Mouse (Mus musculus) liver, embryonic 16.5 days (tissue): ENCODE results near the gene Clcf1. TPM values are rescaled to one million over a fixed set of nuclear protein-coding genes. Genes with fewer than 3 reads are reported as not detected.
A peak's percentile ranks its signal among the peaks of the same experiment; 100 is the strongest.

Experiments used
- ATAC-seq: fragments of 200-750 bp; cut with Nextera tagmentation; 2 replicates; pipeline ENCODE4 v1.8.0; 2017; ENCODE audit warnings: low read depth, mild to moderate bottlenecking, moderate number of reproducible peaks, moderate library complexity
- H3K27ac ChIP-seq: fragments of 300-500 bp; sonication (generic); 2 replicates; pipeline ENCODE4 v1.5.1; 2014; ENCODE audit warnings: mild to moderate bottlenecking, low read length
- H3K27me3 ChIP-seq: fragments of 300-500 bp; sonication (generic); 2 replicates; pipeline ENCODE4 v1.6.1; 2014; ENCODE audit warnings: low read depth, low read length, mixed read lengths; ENCODE audit not compliant: control insufficient read depth, insufficient read depth
- H3K36me3 ChIP-seq: fragments of 300-500 bp; sonication (generic); 2 replicates; pipeline ENCODE4 v1.6.1; 2014; ENCODE audit warnings: mild to moderate bottlenecking; ENCODE audit not compliant: control insufficient read depth, insufficient read depth
- H3K4me1 ChIP-seq: fragments of 300-500 bp; sonication (generic); 2 replicates; pipeline ENCODE4 v1.6.1; 2014; ENCODE audit warnings: low read depth, low read length, mixed read lengths; ENCODE audit not compliant: control insufficient read depth
- H3K4me2 ChIP-seq: fragments of 300-500 bp; sonication (generic); 2 replicates; pipeline ENCODE4 v1.6.1; 2014; ENCODE audit warnings: low read depth, low read length, mixed read lengths
- H3K4me3 ChIP-seq: fragments of 300-500 bp; sonication (generic); 2 replicates; pipeline ENCODE4 v1.5.1; 2014; ENCODE audit warnings: low read depth, mild to moderate bottlenecking, low read length
- H3K9ac ChIP-seq: fragments of 300-500 bp; sonication (generic); 2 replicates; pipeline ENCODE4 v1.6.1; 2014; ENCODE audit warnings: low read depth, low read length
- H3K9me3 ChIP-seq: fragments of 300-500 bp; sonication (generic); replicated peaks from 2 replicates; pipeline ENCODE4 v1.6.1; 2016; ENCODE audit warnings: low read length; ENCODE audit not compliant: control insufficient read depth
- WGBS: fragments of 180-500 bp; shearing (Covaris S2); extraction: QIAGEN DNeasy Blood & Tissue Kit; methylation state at CpG from one replicate; pipeline ENCODE4 v1.1.7; 2014; ENCODE audit not compliant: insufficient replicate concordance; 5-methylcytosine and 5-hydroxymethylcytosine counted together
- polyA plus RNA-seq: library from polyadenylated mRNA; unstranded; fragments of >200 nt; fragmentation: Nextera tagmentation; extraction: Ambion mirVana; gene quantifications from 2 replicates; pipeline ENCODE4 v1.2.1, GENCODE M21; 2015

Clcf1 gene
- polyA plus RNA-seq, 1 experiment from 2014 or later: 0.61 TPM

GRCm38 (mm10) chr19:4230415-4230814 is 16.4 kb downstream of the Clcf1 start:
- ATAC-seq: no peak
- no peaks in the 10 kb centered on the region; the same call in none of the 2 replicates for H3K27me3 ChIP-seq
- peaks cover 21% of the 10 kb centered on the region for H3K4me1 ChIP-seq
- no peak overlapping the region for H3K4me3 ChIP-seq
- no peaks in the 10 kb centered on the region for H3K36me3 ChIP-seq
- WGBS: 65% methylated on average over 8 of the region's 8 CpGs
- H3K9ac ChIP-seq: no peak overlapping the region
- H3K27ac ChIP-seq: 0 out of 2 replicates have a peak overlapping the region, but pooled peaks have one; percentile 29
- no peaks in the 10 kb centered on the region for H3K9me3 ChIP-seq
- H3K4me2 ChIP-seq: no peak overlapping the region; the same call in 1 of the 2 replicates

GRCm38 (mm10) chr19:4231253-4232185 is 17.5 kb downstream of the Clcf1 start, which contains the start of gene Pold4:
Gene Pold4, plus strand, starts transcription at chr19:4231899.
- WGBS: 11% methylated on average over 26 of the region's 26 CpGs
- peak within 1 kb of the TSS; percentile 82 for H3K4me2 ChIP-seq
- ATAC-seq: peak; percentile 89
- H3K36me3 ChIP-seq: no peaks in the 10 kb centered on the region
- peaks cover 21% of the 10 kb centered on the region for H3K4me1 ChIP-seq
- peak within 1 kb of the TSS; percentile 75 for H3K9ac ChIP-seq
- peak within 1 kb of the TSS; percentile 83 for H3K27ac ChIP-seq
- H3K27me3 ChIP-seq: no peaks in the 10 kb centered on the region; the same call in none of the 2 replicates
- H3K4me3 ChIP-seq: peak within 1 kb of the TSS; percentile 72
- H3K9me3 ChIP-seq: no peaks in the 10 kb centered on the region

GRCm38 (mm10) chr19:4232186-4232572 is 18.1 kb downstream of the Clcf1 start:
- H3K27me3 ChIP-seq: no peaks in the 10 kb centered on the region; the same call in none of the 2 replicates
- H3K9me3 ChIP-seq: no peaks in the 10 kb centered on the region
- peak overlapping the region; percentile 78 for H3K27ac ChIP-seq
- H3K4me1 ChIP-seq: peaks cover 21% of the 10 kb centered on the region
- peak overlapping the region; percentile 72 for H3K4me3 ChIP-seq
- peak overlapping the region; percentile 82 for H3K4me2 ChIP-seq
- peak overlapping the region; percentile 75 for H3K9ac ChIP-seq
- no peaks in the 10 kb centered on the region for H3K36me3 ChIP-seq
- WGBS: 0% methylated on average over 2 of the region's 2 CpGs
- peak; percentile 18 for ATAC-seq

GRCm38 (mm10) chr19:4232651-4233050 is 18.6 kb downstream of the Clcf1 start:
- no peaks in the 10 kb centered on the region for H3K9me3 ChIP-seq
- H3K27ac ChIP-seq: peak overlapping the region; percentile 15; the same call in 1 of the 2 replicates
- ATAC-seq: no peak
- H3K4me2 ChIP-seq: peak overlapping the region; percentile 82
- H3K36me3 ChIP-seq: no peaks in the 10 kb centered on the region
- peaks cover 21% of the 10 kb centered on the region for H3K4me1 ChIP-seq
- H3K9ac ChIP-seq: peak overlapping the region; percentile 75; the same call in 1 of the 2 replicates
- no peaks in the 10 kb centered on the region; the same call in none of the 2 replicates for H3K27me3 ChIP-seq
- peak overlapping the region; percentile 72 for H3K4me3 ChIP-seq
- 66% methylated on average over 7 of the region's 7 CpGs for WGBS

- Histone ChIP-seq H3K9me3 (no peaks in the 10 kb centered on the region), H3K36me3 (no peaks in the 10 kb centered on the region), H3K4me2 (no peak overlapping the region), H3K4me1 (peaks cover 18% of the 10 kb centered on the region), H3K27me3 (no peaks in the 10 kb centered on the region), H3K27ac (no peak overlapping the region), H3K9ac (no peak overlapping the region), H3K4me3 (no peak overlapping the region)
- 63% methylated on average over 4 of the region's 4 CpGs for WGBS
- no peak for ATAC-seq
These were observed 20.5 kb downstream of the Clcf1 start for GRCm38 (mm10) chr19:4234548-4234947.

GRCm38 (mm10) chr19:4240247-4240668 is 26.2 kb downstream of the Clcf1 start:
- Histone ChIP-seq H3K27me3 (no peaks in the 10 kb centered on the region), H3K9me3 (no peaks in the 10 kb centered on the region), H3K4me2 (no peak overlapping the region), H3K36me3 (no peaks in the 10 kb centered on the region), H3K4me1 (no peaks in the 10 kb centered on the region), H3K27ac (no peak overlapping the region), H3K9ac (no peak overlapping the region), H3K4me3 (no peak overlapping the region)
- ATAC-seq: 0 out of 2 replicates have a peak, but pooled peaks have one; percentile 32
- 40% methylated on average over 8 of the region's 8 CpGs for WGBS

GRCm38 (mm10) chr19:4242416-4242815 is 28.4 kb downstream of the Clcf1 start:
- no peaks in the 10 kb centered on the region for H3K4me1 ChIP-seq
- 43% methylated on average over 3 of the region's 3 CpGs for whole genome bisulfite sequencing
- no peaks in the 10 kb centered on the region for H3K36me3 ChIP-seq

GRCm38 (mm10) chr19:4244775-4245174 is 30.7 kb downstream of the Clcf1 start:
- Histone ChIP-seq H3K27ac (no peak overlapping the region), H3K9me3 (no peaks in the 10 kb centered on the region), H3K36me3 (no peaks in the 10 kb centered on the region), H3K9ac (no peak overlapping the region), H3K4me2 (no peak overlapping the region), H3K4me3 (no peak overlapping the region), H3K27me3 (no peaks in the 10 kb centered on the region), H3K4me1 (no peaks in the 10 kb centered on the region)
- no peak for ATAC-seq
- WGBS: 64% methylated on average over 6 of the region's 6 CpGs

More at GRCm38 (mm10) chr19:4242416-4242815, 28.4 kb downstream of the Clcf1 start:
- no peak overlapping the region for H3K4me2 ChIP-seq
- H3K27me3 ChIP-seq: no peaks in the 10 kb centered on the region
- H3K9me3 ChIP-seq: no peaks in the 10 kb centered on the region
- no peak for ATAC-seq
- no peak overlapping the region for H3K4me3 ChIP-seq
- H3K27ac ChIP-seq: no peak overlapping the region
- H3K9ac ChIP-seq: no peak overlapping the region

- ATAC-seq: no peak
- 24% methylated on average over 1 of the region's 1 CpGs for WGBS
- Histone ChIP-seq H3K4me3 (no peak overlapping the region), H3K27me3 (no peaks in the 10 kb centered on the region), H3K9me3 (no peaks in the 10 kb centered on the region), H3K9ac (no peak overlapping the region), H3K36me3 (no peaks in the 10 kb centered on the region), H3K4me2 (no peak overlapping the region), H3K27ac (no peak overlapping the region), H3K4me1 (no peaks in the 10 kb centered on the region)
These were observed 33.0 kb downstream of the Clcf1 start for GRCm38 (mm10) chr19:4247010-4247409.
